Mouse (Mus musculus) heart, adult 2 months (tissue): ENCODE measurements around the gene Bclaf1.

Experiments used
- CTCF ChIP-seq: fragments of 200-600 bp; IDR thresholded peaks from 2 replicates; pipeline ENCODE4 v1.8.1; 2022; ENCODE audit warnings: antibody characterized with exemption, mild to moderate bottlenecking, moderate library complexity
- EP300 ChIP-seq: fragments of 200-500 bp; IDR thresholded peaks from 2 replicates; pipeline ENCODE4 v1.6.1; 2011; ENCODE audit warnings: low read depth, low read length, control low read depth; ENCODE audit not compliant: insufficient read depth
- POLR2A ChIP-seq: fragments of 200-500 bp; IDR thresholded peaks from 2 replicates; pipeline ENCODE4 v1.6.1; 2011; ENCODE audit warnings: mild to moderate bottlenecking, low read depth, low read length, control low read depth; ENCODE audit not compliant: insufficient read depth

GRCm38 (mm10) chr10:20268945-20269344, 43.3 kb upstream of the Bclaf1 start:
- no peak for TF ChIP-seq CTCF
- TF ChIP-seq POLR2A, result no peak
- no peak for TF ChIP-seq EP300
